Mouse (Mus musculus): ENCODE data around the gene Atp6v0b.

Atp6v0b gene

GRCm38 (mm10) chr4:117869317-117869716, 17.8 kb downstream of the Atp6v0b start:
- DNase-seq = no peak

DNA sequence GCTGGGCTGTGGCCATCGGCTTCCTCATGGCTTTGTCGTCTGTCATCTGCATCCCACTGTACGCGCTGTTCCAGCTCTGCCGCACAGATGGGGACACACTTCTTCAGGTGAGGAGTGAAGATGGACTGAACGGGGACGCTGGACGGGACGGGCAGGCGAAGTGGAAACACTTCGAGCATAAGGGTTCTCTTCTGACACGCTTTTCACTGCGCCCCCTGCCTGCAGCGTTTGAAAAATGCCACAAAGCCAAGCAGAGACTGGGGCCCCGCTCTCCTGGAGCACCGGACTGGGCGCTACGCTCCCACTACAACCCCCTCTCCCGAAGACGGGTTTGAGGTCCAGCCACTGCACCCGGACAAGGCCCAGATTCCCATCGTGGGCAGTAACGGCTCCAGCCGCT, 19.3 kb downstream of the Atp6v0b start:
- peak in 1 of 2 experiments; percentile 60 for DNase-seq

GRCm38 (mm10) chr4:117867000-117867399, 20.1 kb downstream of the Atp6v0b start:
- DNase-seq = no peak

DNA sequence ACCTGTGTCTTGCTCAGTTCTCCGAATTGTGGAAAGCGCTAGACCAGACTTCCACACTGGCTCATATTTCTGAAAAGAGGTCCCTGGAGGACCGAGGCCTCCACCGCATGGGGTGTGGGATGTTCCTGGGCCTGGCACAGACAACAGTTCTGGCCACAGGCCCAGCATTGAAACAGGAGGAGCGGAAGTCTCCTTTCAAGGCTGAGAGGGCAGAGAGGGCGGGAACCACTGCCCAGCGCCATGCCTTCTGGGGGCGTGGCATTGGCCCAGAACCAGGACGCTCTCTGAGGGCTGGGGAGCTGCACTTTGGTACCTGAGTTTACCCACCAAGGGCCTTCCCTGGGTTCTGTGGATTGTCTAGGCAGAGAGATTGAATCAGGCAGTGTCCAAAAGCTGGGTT, 21.1 kb downstream of the Atp6v0b start:
- DNase-seq = peak; percentile 91 to 93

DNA sequence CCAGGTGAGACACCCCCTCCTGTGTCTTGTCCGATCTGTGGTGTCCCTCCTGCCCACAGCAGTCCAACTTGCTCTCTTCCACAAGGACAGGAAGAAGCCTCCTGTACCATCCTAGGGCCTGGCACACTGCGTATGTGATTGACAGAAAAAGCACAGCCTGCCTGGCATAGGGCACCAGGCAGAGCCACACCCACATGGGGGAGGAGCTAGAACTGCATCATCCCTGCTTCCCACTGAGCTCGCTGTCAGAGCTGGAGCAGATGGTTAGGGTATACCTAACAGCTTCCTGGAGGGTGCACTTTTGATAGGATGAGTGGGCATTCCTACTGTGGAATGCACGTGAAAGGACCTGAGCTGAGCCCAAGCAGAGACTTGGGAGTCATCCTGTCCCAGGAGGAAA, 24.3 kb downstream of the Atp6v0b start:
- DNase-seq = peak in 1 of 2 experiments; percentile 44

- no peak for DNase-seq
Measured at GRCm38 (mm10) chr4:117860570-117860969, 26.6 kb downstream of the Atp6v0b start.

DNA sequence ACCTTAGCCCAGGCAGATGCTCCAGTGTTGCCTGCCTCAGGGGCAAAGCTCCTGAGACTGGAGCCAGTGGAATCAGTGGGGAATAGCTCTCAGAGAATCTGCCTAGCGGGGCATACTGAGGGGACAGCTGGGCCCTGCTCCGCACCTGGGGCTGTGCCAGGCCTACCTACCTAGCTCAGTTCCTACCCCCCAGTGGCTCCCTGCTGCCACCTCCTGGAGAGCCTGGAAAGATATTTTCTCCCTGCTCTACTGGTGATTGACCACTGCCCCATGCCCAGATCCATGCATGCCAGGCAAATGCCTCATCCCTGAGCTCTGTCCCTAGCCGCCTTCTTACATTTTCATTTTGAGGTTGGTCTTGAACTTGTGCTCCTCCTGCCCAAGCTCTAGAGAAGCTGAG, 28.3 kb downstream of the Atp6v0b start:
- peak; percentile 53 to 65 for DNase-seq

GRCm38 (mm10) chr4:117855146-117855545, 32.0 kb downstream of the Atp6v0b start:
- DNase-seq = no peak

DNA sequence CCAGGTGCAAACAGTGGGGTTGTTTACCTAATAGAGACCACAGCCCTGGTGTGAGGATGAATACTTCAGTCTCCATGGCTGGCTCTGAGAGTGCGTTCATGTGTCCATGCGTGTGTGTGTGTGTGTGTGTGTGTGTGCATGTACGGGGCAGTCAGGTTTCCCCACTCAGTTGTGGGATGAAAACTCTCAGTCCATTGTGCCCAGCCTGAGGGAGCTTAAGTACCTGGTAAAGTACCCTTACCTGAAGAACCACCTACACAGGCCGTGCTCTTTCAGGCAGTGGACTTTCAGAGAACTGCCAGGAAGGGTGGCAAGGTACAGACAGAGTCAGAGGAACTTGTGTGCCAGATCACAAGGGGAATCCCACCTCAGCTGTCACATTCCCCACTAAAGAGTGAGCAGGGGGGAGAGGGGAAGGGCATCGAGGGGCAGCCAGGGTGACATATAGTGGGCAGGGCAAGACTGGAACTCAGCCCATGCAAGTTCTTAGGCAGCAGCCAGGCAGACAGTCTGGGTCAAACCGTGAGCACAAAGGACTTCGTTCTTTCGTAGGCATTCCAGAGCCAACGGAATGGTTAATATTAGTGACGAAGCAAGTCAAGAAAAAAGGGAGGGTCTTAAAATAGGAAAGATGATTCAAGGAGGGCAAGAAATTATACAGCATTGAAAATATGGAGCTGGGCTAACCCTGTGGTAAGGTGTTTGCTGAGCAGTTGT, 34.8 kb downstream of the Atp6v0b start:
- DNase-seq = peak in 1 of 2 experiments; percentile 36

DNA sequence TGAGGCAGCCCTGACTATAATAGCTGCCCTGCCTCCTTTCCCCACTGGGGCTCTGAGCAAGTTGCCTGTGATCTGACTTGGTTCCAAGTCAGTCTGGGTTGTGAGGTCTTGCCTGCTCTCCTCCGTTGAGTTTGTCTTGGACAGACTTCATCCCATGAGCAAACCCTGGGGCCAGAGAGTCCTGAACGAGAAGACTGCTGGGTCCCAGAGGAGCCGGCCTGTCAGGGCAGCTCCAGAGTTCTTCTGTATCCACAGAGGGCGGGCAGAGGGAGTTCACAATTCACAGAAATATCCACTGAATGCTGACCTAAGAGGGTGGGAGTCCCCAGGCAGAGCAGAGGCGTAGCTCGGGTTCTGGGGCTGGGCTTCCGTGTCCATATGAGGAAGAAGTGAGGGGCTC, 36.3 kb downstream of the Atp6v0b start:
- DNase-seq = no peak

GRCm38 (mm10) chr4:117850176-117850575, 37.0 kb downstream of the Atp6v0b start:
- no peak for DNase-seq

DNA sequence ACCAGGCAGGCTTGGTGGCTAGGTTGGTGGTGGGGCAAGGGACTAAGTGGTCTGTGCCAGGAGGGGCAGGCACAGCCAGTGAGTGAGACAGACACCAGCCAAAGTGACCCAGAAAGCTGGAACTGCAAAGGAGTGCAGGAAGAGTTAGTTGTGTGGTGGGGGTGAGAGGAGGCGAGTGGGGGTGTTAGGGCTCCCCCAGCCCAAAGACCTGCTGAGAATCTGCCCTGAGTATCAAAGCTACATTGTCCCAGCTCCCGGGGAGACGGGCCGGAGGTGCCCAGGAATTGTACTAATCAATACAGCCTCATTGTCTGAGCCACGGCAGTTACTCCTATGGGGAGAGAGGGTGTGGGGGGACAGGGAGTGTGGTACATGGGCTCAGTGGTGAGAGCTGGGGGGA, 37.6 kb downstream of the Atp6v0b start:
- DNase-seq = no peak

DNA sequence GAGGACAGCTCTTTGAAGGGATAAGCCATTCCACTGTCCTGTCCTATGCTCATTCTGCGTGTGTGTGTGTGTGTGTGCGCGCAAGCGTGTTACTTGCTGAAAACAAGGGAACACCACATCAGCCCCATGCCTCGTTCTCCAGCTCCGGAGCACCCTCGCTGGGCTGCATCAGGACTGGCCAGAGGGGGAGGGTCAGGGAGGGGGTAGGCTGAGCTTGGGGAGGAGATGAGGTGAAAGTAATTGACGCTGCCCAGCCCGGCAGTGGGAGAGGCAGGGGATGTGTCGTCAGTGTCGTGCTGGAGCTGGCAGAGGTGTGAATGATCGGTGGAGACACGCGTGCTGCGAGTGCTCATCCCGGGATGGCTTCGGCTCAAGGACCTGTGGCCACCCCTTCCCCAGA, 38.1 kb downstream of the Atp6v0b start:
- no peak for DNase-seq

- DNase-seq = no peak
Measured at GRCm38 (mm10) chr4:117847011-117847410, 40.1 kb downstream of the Atp6v0b start.

GRCm38 (mm10) chr4:117846261-117846660, 40.9 kb downstream of the Atp6v0b start:
- DNase-seq = no peak

DNA sequence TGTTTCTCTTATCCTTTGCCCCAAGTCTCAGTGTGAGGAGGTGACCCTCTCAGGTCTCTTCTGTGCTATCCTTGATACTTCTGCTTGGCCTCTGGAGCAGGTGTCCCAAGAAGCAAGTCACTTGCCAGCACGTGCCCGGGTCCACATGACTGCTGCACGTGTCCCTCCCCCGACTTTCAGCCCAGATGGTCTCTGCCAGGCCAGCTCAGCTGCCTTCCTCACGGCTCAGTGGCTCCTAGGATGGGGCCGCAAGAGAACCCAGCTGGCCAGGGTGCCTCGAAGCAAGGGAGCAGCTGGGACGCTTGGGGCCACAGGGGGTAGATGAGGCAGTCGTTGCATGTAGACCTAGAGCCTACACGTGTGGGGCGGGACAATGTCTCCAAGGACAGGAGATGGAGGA, 41.8 kb downstream of the Atp6v0b start:
- peak in 1 of 2 experiments; percentile 43 for DNase-seq

GRCm38 (mm10) chr4:117844467-117844866, 42.7 kb downstream of the Atp6v0b start:
- no peak for DNase-seq

GRCm38 (mm10) chr4:117843101-117843500, 44.0 kb downstream of the Atp6v0b start:
- DNase-seq = no peak

DNA sequence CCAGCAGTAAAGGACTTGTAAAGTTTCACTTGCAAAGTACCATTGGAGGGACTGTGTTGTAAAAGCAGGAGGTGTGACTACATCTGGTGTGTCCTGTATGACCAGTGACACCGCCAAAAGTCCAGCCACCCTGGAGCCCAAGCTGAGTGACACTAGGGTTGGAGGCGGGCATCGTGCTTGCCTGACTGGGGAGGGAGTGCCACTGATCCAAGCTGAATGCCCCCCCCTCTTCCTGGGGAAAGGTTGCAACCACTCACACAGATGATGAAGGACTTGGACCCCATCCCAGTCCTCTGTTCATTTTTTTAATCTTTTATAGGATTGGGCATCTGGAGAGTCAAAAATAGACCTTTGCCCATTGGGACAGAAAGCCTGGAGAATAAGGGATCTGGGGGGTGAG, 45.6 kb downstream of the Atp6v0b start:
- DNase-seq = peak in 1 of 2 experiments; percentile 54

DNA sequence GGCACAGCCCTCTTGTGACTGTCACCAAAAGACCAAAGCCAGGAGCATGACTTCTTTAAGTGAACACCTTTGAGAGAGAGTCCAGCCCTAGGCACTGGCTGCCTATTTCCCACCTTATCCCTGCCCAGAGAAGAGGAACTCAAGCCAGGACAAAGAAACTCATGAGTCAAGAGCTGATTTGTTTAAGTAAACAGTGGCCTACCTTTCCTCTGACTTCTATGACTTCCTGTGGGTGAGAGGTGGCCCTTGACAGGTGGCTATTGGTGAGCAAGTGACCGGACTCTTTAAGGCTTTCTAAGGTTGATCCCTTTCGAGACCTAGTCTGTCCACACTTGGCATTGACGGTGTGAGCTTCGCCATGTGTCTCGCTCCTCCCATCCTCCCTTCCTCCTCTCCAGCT, 46.3 kb downstream of the Atp6v0b start:
- no peak for DNase-seq

GRCm38 (mm10) chr4:117839366-117839765, 47.8 kb downstream of the Atp6v0b start:
- DNase-seq = peak; percentile 77 to 84

GRCm38 (mm10) chr4:117837271-117837670, 49.9 kb downstream of the Atp6v0b start:
- no peak for DNase-seq

- peak; percentile 93 to 94 for DNase-seq
Measured at GRCm38 (mm10) chr4:117836204-117836767, 50.8 kb downstream of the Atp6v0b start.

DNA sequence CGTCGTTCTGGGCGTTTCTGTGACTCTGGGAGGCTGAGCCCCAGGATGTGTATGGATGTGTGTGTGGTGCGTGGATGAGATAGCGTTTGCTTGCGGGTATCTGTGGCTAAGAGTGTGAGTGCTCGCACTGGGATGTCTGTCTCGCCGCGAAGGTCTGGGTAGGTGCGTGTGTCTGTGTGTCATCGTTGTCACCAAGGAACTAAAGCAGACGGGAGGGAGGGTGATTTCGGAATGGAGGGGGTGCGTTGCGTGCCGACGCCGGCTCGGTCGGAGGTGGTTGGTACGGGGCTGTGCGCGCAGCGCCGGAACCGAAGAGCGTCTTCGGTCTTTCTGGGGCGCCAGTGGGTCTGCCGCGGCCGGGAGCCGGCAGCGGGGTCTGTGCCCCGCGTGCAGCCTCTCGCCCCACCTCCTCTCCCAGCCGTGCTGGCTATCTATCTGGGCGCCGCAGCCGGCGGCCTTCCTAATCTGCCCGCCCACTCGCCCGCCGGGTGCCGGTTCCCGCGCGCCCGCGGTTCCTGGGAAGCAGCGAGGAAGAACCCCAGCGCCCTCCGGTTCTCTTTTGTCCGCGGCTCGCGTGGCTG, 51.5 kb downstream of the Atp6v0b start:
- peak in 1 of 2 experiments; percentile 54 for DNase-seq

All from kidney, adult 8-10 months (tissue).